Mouse (Mus musculus) ES-Bruce4 (cell line): ENCODE measurements at regions not wholly inside any gene's neighbourhood (a gene's known extent, or its start where the extent isn't known, plus 50 kb on each side); places are given as distances from the start of the nearest gene placed in this dataset.

Source experiments
- CTCF ChIP-seq: IDR thresholded peaks from one replicate; pipeline ENCODE4 v1.8.1; 2011; ENCODE audit warnings: low read depth, low read length
- POLR2A ChIP-seq: IDR thresholded peaks from one replicate; pipeline ENCODE4 v1.8.1; 2011; ENCODE audit warnings: low read length; ENCODE audit not compliant: insufficient read depth

- TF ChIP-seq CTCF = no peak
- no peak for TF ChIP-seq POLR2A
Measured at GRCm38 (mm10) chr10:43651505-43651904, 73.4 kb downstream of the Cd24a start.
